ENCODE assay signal across 25 mouse cellular contexts in the genomic region with DNA sequence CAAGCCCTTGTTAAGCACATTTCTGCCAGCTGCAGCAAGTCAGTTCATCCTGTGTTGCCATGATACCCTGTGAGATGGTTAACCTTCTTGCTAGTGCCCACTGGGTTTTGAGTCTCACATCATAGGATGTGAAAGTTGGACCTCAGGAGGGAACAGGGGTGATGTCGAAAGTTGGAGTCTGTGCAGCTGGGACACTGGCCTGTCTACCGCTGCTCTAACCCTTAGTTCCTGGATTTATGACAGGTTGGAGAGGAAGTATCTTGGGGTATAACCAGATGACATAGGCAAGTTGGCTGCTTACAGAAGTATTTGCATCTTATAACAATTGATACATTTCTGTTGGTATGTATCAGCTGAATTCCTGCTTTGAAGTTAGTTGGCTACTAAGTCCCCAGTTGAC. TPM values are rescaled to one million over a fixed set of nuclear protein-coding genes. Genes with fewer than 3 reads are reported as not detected.
DNase-seq lines count a peak whose midpoint lies in the region; ATAC-seq lines count a peak whose summit lies in the region.
"Had no signal": no experiment of that assay in that cellular context is flagged by ENCODE, and none has a peak within 500 bp of the region (broad histone marks: within the 10 kb centered on the region; RNA-seq: fewer than 3 reads in every experiment).

No protein-coding gene starts in this region.

- no peak overlapping the region for H3K4me2 ChIP-seq in liver, embryonic 12.5 days

- no peak overlapping the region for H3K9ac ChIP-seq in liver, embryonic 12.5 days

- 51% methylated on average over 2 of the region's 2 CpGs for WGBS in liver, embryonic 12.5 days (ENCODE audit: insufficient replicate concordance)

- H3K27me3 ChIP-seq in liver, embryonic 12.5 days (replicated peaks), result peaks cover 31% of the 10 kb centered on the region
- H3K27me3 ChIP-seq: Patski had no signal

- H3K27ac ChIP-seq in liver, embryonic 12.5 days, result no peak overlapping the region

- DNase-seq in left cerebral cortex, adult 18-20 months (ENCODE audit: low spot score in 2 of 2), result no peak
- no peak for DNase-seq in thymus, postnatal 36 days
- DNase-seq: adrenal gland, adult 2 months; adrenal gland, adult 8-10 months; adrenal gland, postnatal 10 days; adrenal gland, postnatal 14 days; adrenal gland, postnatal 25 days; adrenal gland, postnatal 36 days; B cell, adult 2 months; cerebellum, adult 11 months; cerebellum, adult 11-12 months; cerebellum, adult 18-20 months had no signal

- ATAC-seq in common myeloid progenitor, adult 5-6 weeks (replicated peaks; ENCODE audit: low read depth, poor library complexity, severe bottlenecking), result peak; percentile 65; the same call in 1 of the 2 replicates
- ATAC-seq in granulocyte monocyte progenitor cell, adult 5-6 weeks (replicated peaks; ENCODE audit: poor library complexity, severe bottlenecking), result peak; percentile 90
- peak; percentile 46 for ATAC-seq in megakaryocyte progenitor cell, adult 5-6 weeks (replicated peaks; ENCODE audit: poor library complexity)
- no peak for ATAC-seq in liver, embryonic 12.5 days
- ATAC-seq: activated CD4-positive, CD25-positive, alpha-beta regulatory T cell, adult 4 months; CD4-positive, CD25-positive, alpha-beta regulatory T cell, adult 4 months; Patski had no signal

- no peak overlapping the region for H3K4me3 ChIP-seq in liver, embryonic 12.5 days

- no peaks in the 10 kb centered on the region for H3K9me3 ChIP-seq in liver, embryonic 12.5 days (replicated peaks)
- H3K9me3 ChIP-seq: G1E had no signal

- no peaks in the 10 kb centered on the region for H3K4me1 ChIP-seq in liver, embryonic 12.5 days

- no peaks in the 10 kb centered on the region for H3K36me3 ChIP-seq in liver, embryonic 12.5 days
- H3K36me3 ChIP-seq: G1E had no signal

RNA-seq across cellular contexts. Expression of gene Flnc, which starts 12.5 kb away (rescaled TPM):
- total RNA-seq in common myeloid progenitor, adult 5-6 weeks (2017), result not detected in 2 replicates
- not detected in 2 replicates for total RNA-seq in granulocyte monocyte progenitor cell, adult 5-6 weeks (2014; fragmentation: Nextera tagmentation)
- total RNA-seq in granulocyte monocyte progenitor cell, adult 5-6 weeks (2017), result not detected in 2 replicates
- not detected in 2 replicates for total RNA-seq in megakaryocyte progenitor cell, adult 5-6 weeks (2015)
- not detected in 2 replicates for total RNA-seq in megakaryocyte progenitor cell, adult 5-6 weeks (2017)
- 1 to 10 TPM; 1.4 to 1.5 TPM for total RNA-seq in left cerebral cortex, adult 18-20 months (2021)
- polyA plus RNA-seq in liver, embryonic 12.5 days (2016; fragmentation: Nextera tagmentation; extraction: Ambion mirVana), result 2.2 and 2.8 TPM in 2 replicates
- polyA plus RNA-seq: activated CD4-positive, CD25-positive, alpha-beta regulatory T cell, adult 4 months; CD4-positive, CD25-positive, alpha-beta regulatory T cell, adult 4 months had no signal

RNA-seq across cellular contexts. Expression of gene Ccdc136, which starts 24.5 kb away (rescaled TPM):
- total RNA-seq in common myeloid progenitor, adult 5-6 weeks (2017), result not detected in 2 replicates
- not detected in 2 replicates for total RNA-seq in granulocyte monocyte progenitor cell, adult 5-6 weeks (2014; fragmentation: Nextera tagmentation)
- not detected in 2 replicates for total RNA-seq in granulocyte monocyte progenitor cell, adult 5-6 weeks (2017)
- not detected in 2 replicates for total RNA-seq in megakaryocyte progenitor cell, adult 5-6 weeks (2015)
- 0.41 TPM in 1 of 2 replicates, not detected in the other for total RNA-seq in megakaryocyte progenitor cell, adult 5-6 weeks (2017)
- total RNA-seq in left cerebral cortex, adult 18-20 months (2021), result 100 to 1,000 TPM; 105 to 113 TPM
- polyA plus RNA-seq in liver, embryonic 12.5 days (2016; fragmentation: Nextera tagmentation; extraction: Ambion mirVana), result 0.94 and 1.8 TPM in 2 replicates
- total RNA-seq: MEL had no signal

RNA-seq across cellular contexts. Expression of gene Opn1sw, which starts 32.3 kb away (rescaled TPM):
- total RNA-seq in common myeloid progenitor, adult 5-6 weeks (2017), result not detected in 2 replicates
- total RNA-seq in granulocyte monocyte progenitor cell, adult 5-6 weeks (2014; fragmentation: Nextera tagmentation), result not detected in 2 replicates
- total RNA-seq in granulocyte monocyte progenitor cell, adult 5-6 weeks (2017), result not detected in 2 replicates
- total RNA-seq in megakaryocyte progenitor cell, adult 5-6 weeks (2015), result not detected in 2 replicates
- not detected in 2 replicates for total RNA-seq in megakaryocyte progenitor cell, adult 5-6 weeks (2017)
- under 1 TPM; 0.14 to 0.30 TPM for total RNA-seq in left cerebral cortex, adult 18-20 months (2021)
- polyA plus RNA-seq in liver, embryonic 12.5 days (2016; fragmentation: Nextera tagmentation; extraction: Ambion mirVana), result 0.08 TPM in 1 of 2 replicates, not detected in the other
- total RNA-seq: adrenal gland, adult 18-20 months; adrenal gland, adult 2 months; adrenal gland, adult 8-10 months; adrenal gland, postnatal 10 days; adrenal gland, postnatal 14 days; adrenal gland, postnatal 36 days; adrenal gland, postnatal 4 days; CH12.LX; MEL had no signal
- polyA plus RNA-seq: adrenal gland, adult 2 months; G1E had no signal

RNA-seq across cellular contexts. Expression of gene Atp6v1f, which starts 46.9 kb away (rescaled TPM):
- 89.8 and 130 TPM in 2 replicates for total RNA-seq in common myeloid progenitor, adult 5-6 weeks (2017)
- total RNA-seq in granulocyte monocyte progenitor cell, adult 5-6 weeks (2014; fragmentation: Nextera tagmentation), result 192 and 201 TPM in 2 replicates
- 119 and 143 TPM in 2 replicates for total RNA-seq in granulocyte monocyte progenitor cell, adult 5-6 weeks (2017)
- 205 and 206 TPM in 2 replicates for total RNA-seq in megakaryocyte progenitor cell, adult 5-6 weeks (2015)
- 115 and 159 TPM in 2 replicates for total RNA-seq in megakaryocyte progenitor cell, adult 5-6 weeks (2017)
- 100 to 1,000 TPM; 262 TPM for total RNA-seq in left cerebral cortex, adult 18-20 months (2021)
- polyA plus RNA-seq in liver, embryonic 12.5 days (2016; fragmentation: Nextera tagmentation; extraction: Ambion mirVana), result 149 and 161 TPM in 2 replicates

RNA-seq across cellular contexts. Expression of gene Atp6v1fnb, which starts 50.6 kb away (rescaled TPM):
- total RNA-seq in common myeloid progenitor, adult 5-6 weeks (2017), result 1.3 TPM in 1 of 2 replicates, not detected in the other
- total RNA-seq in granulocyte monocyte progenitor cell, adult 5-6 weeks (2014; fragmentation: Nextera tagmentation), result not detected in 2 replicates
- total RNA-seq in granulocyte monocyte progenitor cell, adult 5-6 weeks (2017), result 1.4 and 1.5 TPM in 2 replicates
- total RNA-seq in megakaryocyte progenitor cell, adult 5-6 weeks (2015), result 0.79 TPM in 1 of 2 replicates, not detected in the other
- not detected in 2 replicates for total RNA-seq in megakaryocyte progenitor cell, adult 5-6 weeks (2017)
- total RNA-seq in left cerebral cortex, adult 18-20 months (2021), result under 1 TPM in 1 of 2 experiments, not detected in 1; 0.54 TPM
- not detected in 2 replicates for polyA plus RNA-seq in liver, embryonic 12.5 days (2016; fragmentation: Nextera tagmentation; extraction: Ambion mirVana)
- total RNA-seq: adrenal gland, postnatal 14 days; adrenal gland, postnatal 25 days; CH12.LX; MEL had no signal
- polyA plus RNA-seq: activated CD4-positive, CD25-positive, alpha-beta regulatory T cell, adult 4 months; adrenal gland, adult 2 months; C2C12; CD4-positive, CD25-positive, alpha-beta regulatory T cell, adult 4 months; G1E; Patski had no signal

Comparison
In these comparisons a context has a peak if more than half of its experiments do, and no peak if none do; other contexts are left out.
1. RNA of gene Ccdc136, which starts 24.5 kb away (total RNA-seq): 105 to 113 TPM in left cerebral cortex, adult 18-20 months; not detected in common myeloid progenitor, adult 5-6 weeks, not detected in granulocyte monocyte progenitor cell, adult 5-6 weeks and 0.41 TPM in megakaryocyte progenitor cell, adult 5-6 weeks; every median in the first group is over 10 times any median in the second.